8 mouse cellular contexts compared by ENCODE assay signal in the genomic region with DNA sequence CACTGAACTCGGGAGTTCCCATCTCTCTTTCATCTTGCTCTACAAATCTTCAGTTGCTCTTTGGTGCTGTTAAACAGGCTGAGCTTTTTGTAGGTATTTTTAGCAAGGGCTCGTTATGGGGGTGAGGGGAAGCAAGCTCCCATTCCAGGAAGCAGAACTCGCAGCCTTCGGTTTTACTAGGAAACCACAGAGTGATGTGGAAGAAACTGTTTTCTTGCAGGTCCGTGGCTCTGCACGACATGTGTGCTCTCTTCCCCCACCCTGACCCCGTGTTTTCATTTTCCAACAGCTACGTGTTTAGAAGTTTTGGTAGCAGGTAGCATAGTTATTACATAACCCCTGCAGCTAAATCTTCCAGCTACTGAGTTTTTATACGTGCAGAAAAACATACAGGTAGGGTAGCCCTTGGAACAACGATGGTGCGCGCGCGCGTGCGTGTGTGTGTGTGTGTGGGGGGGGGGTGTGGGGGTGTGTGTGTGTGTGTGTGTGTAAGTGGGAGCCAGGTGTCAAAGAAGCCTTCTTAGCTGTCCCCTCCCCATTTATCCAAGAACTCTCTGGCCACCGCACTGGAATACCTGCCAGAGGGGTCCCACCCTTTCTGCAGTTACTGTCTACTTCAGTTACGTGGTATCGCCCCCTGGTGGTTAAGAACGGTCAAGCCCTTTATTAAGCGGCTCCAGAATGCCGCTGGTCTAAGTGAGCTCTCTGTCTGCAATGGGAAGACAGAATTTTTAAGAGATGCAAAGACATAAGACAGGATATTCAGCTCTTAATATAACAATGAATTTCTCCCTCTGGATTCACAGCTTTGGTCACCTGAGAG. TPM values are rescaled to one million over a fixed set of nuclear protein-coding genes. Genes with fewer than 3 reads are reported as not detected.
DNase-seq lines count a peak whose midpoint lies in the region; ATAC-seq and TF ChIP-seq lines count a peak whose summit lies in the region.

No protein-coding gene starts in this region.

- H3K9me3 ChIP-seq in kidney, embryonic 14.5 days (ENCODE audit: control insufficient read depth, low read length) = no peaks in the 10 kb centered on the region
- H3K9me3 ChIP-seq in liver, embryonic 14.5 days (ENCODE audit: control insufficient read depth, low read length) = no peaks in the 10 kb centered on the region
- no peaks in the 10 kb centered on the region for H3K9me3 ChIP-seq in neural tube, embryonic 12.5 days

- no peaks in the 10 kb centered on the region for H3K36me3 ChIP-seq in kidney, embryonic 14.5 days (ENCODE audit: control insufficient read depth, insufficient read depth, low read length)
- H3K36me3 ChIP-seq in liver, embryonic 14.5 days (replicated peaks; ENCODE audit: control insufficient read depth, insufficient read depth, low read depth) = no peaks in the 10 kb centered on the region
- no peaks in the 10 kb centered on the region for H3K36me3 ChIP-seq in neural tube, embryonic 12.5 days

- DNase-seq in CD4-positive, CD25-positive, alpha-beta regulatory T cell, adult 2 months (ENCODE audit: low read depth, low spot score) = peak; percentile 90
- peak; percentile 69 for DNase-seq in T-cell, adult 2 months (ENCODE audit: low spot score)
- peak; percentile 93 for DNase-seq in embryo, embryonic 11 days
- peak; percentile 50 for DNase-seq in heart, adult 8-10 months (ENCODE audit: low spot score)
- DNase-seq in liver, embryonic 14.5 days (ENCODE audit: low read depth in 3 of 3, low spot score in 3 of 3) = peak; percentile 56 to 59 (median 58)
- DNase-seq in thymus, postnatal 14 days = peak; percentile 84

- no peak overlapping the region for H3K4me2 ChIP-seq in kidney, embryonic 14.5 days (replicated peaks; ENCODE audit: low read depth, low read length)
- H3K4me2 ChIP-seq in liver, embryonic 14.5 days (ENCODE audit: low read depth) = peak overlapping the region; percentile 61
- no peak overlapping the region for H3K4me2 ChIP-seq in neural tube, embryonic 12.5 days (replicated peaks)

- H3K4me3 ChIP-seq in kidney, embryonic 14.5 days (ENCODE audit: low read length) = no peak overlapping the region
- H3K4me3 ChIP-seq in liver, embryonic 14.5 days (ENCODE audit: insufficient read depth in 1 of 2, low read depth in 2 of 2, low read length in 2 of 2) = peak overlapping the region; percentile 19 to 20; a peak in 3 of 4 replicates
- H3K4me3 ChIP-seq in neural tube, embryonic 12.5 days = no peak overlapping the region

- no peak overlapping the region for H3K9ac ChIP-seq in kidney, embryonic 14.5 days (ENCODE audit: low read depth, low read length)
- no peak overlapping the region for H3K9ac ChIP-seq in liver, embryonic 14.5 days (replicated peaks)
- no peak overlapping the region for H3K9ac ChIP-seq in neural tube, embryonic 12.5 days

- TF ChIP-seq CTCF in liver, embryonic 14.5 days (IDR thresholded peaks at IDR 0.05; ENCODE audit: low read depth) = peak; percentile 86

- no peaks in the 10 kb centered on the region; the same call in 1 of the 2 replicates for H3K27me3 ChIP-seq in kidney, embryonic 14.5 days (ENCODE audit: control insufficient read depth, insufficient read depth, low read length)
- H3K27me3 ChIP-seq in liver, embryonic 14.5 days (ENCODE audit: control insufficient read depth, insufficient read depth, low read length) = no peaks in the 10 kb centered on the region
- H3K27me3 ChIP-seq in neural tube, embryonic 12.5 days (replicated peaks) = no peaks in the 10 kb centered on the region

- 0 out of 2 replicates have a peak, but pooled peaks cover 6% of the 10 kb centered on the region for H3K4me1 ChIP-seq in kidney, embryonic 14.5 days (ENCODE audit: control insufficient read depth, insufficient read depth, low read length)
- H3K4me1 ChIP-seq in liver, embryonic 14.5 days (replicated peaks; ENCODE audit: control insufficient read depth in 2 of 2, insufficient read depth in 2 of 2, low read length in 1 of 2) = peaks cover 0 to 6% of the 10 kb centered on the region in 2 experiments; a peak in 2 of 4 replicates
- no peaks in the 10 kb centered on the region for H3K4me1 ChIP-seq in neural tube, embryonic 12.5 days

- peak; percentile 39; the same call in 1 of the 2 replicates for ATAC-seq in kidney, embryonic 14.5 days (ENCODE audit: low FRiP score, low TSS enrichment)
- no peak for ATAC-seq in liver, embryonic 14.5 days (ENCODE audit: insufficient read depth)
- 0 out of 2 replicates have a peak, but pooled peaks have one; percentile 41 for ATAC-seq in neural tube, embryonic 12.5 days (ENCODE audit: low FRiP score, low read depth)

- WGBS in kidney, embryonic 14.5 days = 42% methylated on average over 22 of the region's 22 CpGs
- WGBS in liver, embryonic 14.5 days (ENCODE audit: insufficient replicate concordance) = 13% methylated on average over 22 of the region's 22 CpGs
- 54% methylated on average over 22 of the region's 22 CpGs for WGBS in neural tube, embryonic 12.5 days

- no peak for TF ChIP-seq EP300 in liver, embryonic 14.5 days (IDR thresholded peaks at IDR 0.05; ENCODE audit: low read depth)

- no peak overlapping the region for H3K27ac ChIP-seq in kidney, embryonic 14.5 days (ENCODE audit: low read depth, low read length)
- no peak overlapping the region for H3K27ac ChIP-seq in liver, embryonic 14.5 days
- no peak overlapping the region for H3K27ac ChIP-seq in neural tube, embryonic 12.5 days

RNA-seq across cellular contexts. Expression of a gene that starts 15.5 kb away (rescaled TPM):
- total RNA-seq in heart, adult 8-10 months (2022) = 10 to 100 TPM; 39.0 to 48.2 (median 45.6) TPM
- 440 and 481 TPM in 2 replicates for polyA plus RNA-seq in kidney, embryonic 14.5 days (2014; fragmentation: Nextera tagmentation; extraction: Ambion mirVana)
- polyA plus RNA-seq in liver, embryonic 14.5 days (2012; rRNA removed) = 45.0 and 68.7 TPM in 2 replicates
- polyA plus RNA-seq in liver, embryonic 14.5 days (2014; fragmentation: Nextera tagmentation; extraction: Ambion mirVana) = 78.8 and 79.0 TPM in 2 replicates
- 534 and 554 TPM in 2 replicates for polyA plus RNA-seq in neural tube, embryonic 12.5 days (2016; fragmentation: Nextera tagmentation; extraction: Ambion mirVana)

RNA-seq across cellular contexts. Expression of a gene that starts 27.1 kb away (rescaled TPM):
- total RNA-seq in heart, adult 8-10 months (2022) = 1 to 10 TPM in 1 of 4 experiments, under 1 TPM in 3; 0.50 to 1.2 (median 0.82) TPM
- polyA plus RNA-seq in kidney, embryonic 14.5 days (2014; fragmentation: Nextera tagmentation; extraction: Ambion mirVana) = 0.66 and 1.0 TPM in 2 replicates
- polyA plus RNA-seq in liver, embryonic 14.5 days (2012; rRNA removed) = 3.2 and 3.9 TPM in 2 replicates
- 1.7 and 3.0 TPM in 2 replicates for polyA plus RNA-seq in liver, embryonic 14.5 days (2014; fragmentation: Nextera tagmentation; extraction: Ambion mirVana)
- polyA plus RNA-seq in neural tube, embryonic 12.5 days (2016; fragmentation: Nextera tagmentation; extraction: Ambion mirVana) = 1.4 TPM in 2 replicates

Comparison
In these comparisons a context has a peak if more than half of its experiments do, and no peak if none do; other contexts are left out.
1. H3K4me3 ChIP-seq: peak in liver, embryonic 14.5 days (2 of 2); none in kidney, embryonic 14.5 days (single experiment) and neural tube, embryonic 12.5 days (single experiment).
2. Peak in every context shown above with its lines, with median percentiles within 50 percentile points of each other: DNase-seq.